Mouse (Mus musculus) skeletal muscle tissue, postnatal 0 days (tissue): ENCODE measurements around the gene Vmn1r208. TPM values are rescaled to one million over a fixed set of nuclear protein-coding genes. Genes with fewer than 3 reads are reported as not detected.

Experiments
- polyA plus RNA-seq: library from polyadenylated mRNA; unstranded; fragments of >200 nt; fragmentation: Nextera tagmentation; extraction: Ambion mirVana; gene quantifications from 2 replicates; pipeline ENCODE4 v1.2.1, GENCODE M21; 2015

The Vmn1r208 gene
- polyA plus RNA-seq, result not detected in 2 replicates

GRCm38 (mm10) chr13:22777300-22777699, at the start of gene Vmn1r208:
Gene Vmn1r208 (minus strand): TSS chr13:22777400.

GRCm38 (mm10) chr13:22809582-22809981, 32.4 kb upstream of the Vmn1r208 start, which contains the start of gene Vmn1r209:
Gene Vmn1r209 (minus strand): TSS chr13:22809682.

GRCm38 (mm10) chr13:22729529-22729928, 47.7 kb downstream of the Vmn1r208 start, which contains the start of gene Vmn1r207-ps:
Gene Vmn1r207-ps (minus strand): TSS chr13:22729629.

Other genes starting within 250 kb of the Vmn1r208 start
- gene Vmn1r204, start 224.2 kb downstream of the Vmn1r208 start, polyA plus RNA-seq, result not detected in 2 replicates
- not detected in 2 replicates for gene Vmn1r205, start 184.4 kb downstream of the Vmn1r208 start, polyA plus RNA-seq
- not detected in 2 replicates for gene Vmn1r206, start 153.1 kb downstream of the Vmn1r208 start, polyA plus RNA-seq
- not detected in 2 replicates for gene Vmn1r207-ps, start 47.8 kb downstream of the Vmn1r208 start, polyA plus RNA-seq
- not detected in 2 replicates for gene Vmn1r209, start 32.3 kb upstream of the Vmn1r208 start, polyA plus RNA-seq
- not detected in 2 replicates for gene Vmn1r210, start 53.9 kb upstream of the Vmn1r208 start, polyA plus RNA-seq
- gene Vmn1r211, start 80.2 kb upstream of the Vmn1r208 start, polyA plus RNA-seq, result not detected in 2 replicates
- not detected in 2 replicates for gene Vmn1r212, start 106.8 kb upstream of the Vmn1r208 start, polyA plus RNA-seq
- not detected in 2 replicates for gene Vmn1r213, start 230.3 kb upstream of the Vmn1r208 start, polyA plus RNA-seq